11 mouse cellular contexts compared by ENCODE assay signal in the genomic region with DNA sequence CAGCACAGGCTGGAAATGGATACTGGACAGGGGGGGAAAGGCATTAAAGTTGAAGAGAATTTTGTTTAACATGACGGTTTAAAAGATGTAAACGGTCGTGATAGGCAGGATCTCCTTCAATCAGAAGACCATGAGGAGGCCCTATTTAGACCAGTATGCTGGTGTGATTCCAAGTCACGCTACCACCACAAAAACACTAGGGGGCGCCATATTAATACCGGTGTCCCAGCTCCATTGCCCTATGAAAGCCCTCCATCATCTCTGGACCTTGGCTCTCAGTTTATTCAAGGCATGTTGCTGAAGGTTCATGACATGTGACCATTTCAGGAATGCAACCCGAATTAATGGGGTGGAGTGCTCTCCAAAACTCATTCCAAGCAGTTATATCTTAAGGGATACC.
A peak's percentile ranks its signal among the peaks of the same experiment; 100 is the strongest.
DNase-seq lines count a peak whose midpoint lies in the region; ATAC-seq and TF ChIP-seq lines count a peak whose summit lies in the region.
"Had no signal": no experiment of that assay in that cellular context is flagged by ENCODE, and none has a peak within 500 bp of the region (broad histone marks: within the 10 kb centered on the region; RNA-seq: fewer than 3 reads in every experiment).

No protein-coding gene starts in this region.

- TF ChIP-seq POLR2A in cerebellum, adult 2 months (IDR thresholded peaks at IDR 0.05; ENCODE audit: borderline replicate concordance, insufficient read depth, low read length): no peak

- H3K36me3 ChIP-seq in neural tube, embryonic 11.5 days (ENCODE audit: control insufficient read depth, insufficient read depth, low read length): no peaks in the 10 kb centered on the region
- H3K36me3 ChIP-seq: G1E; heart, embryonic 13.5 days had no signal

- H3K27me3 ChIP-seq in cerebellum, adult 2 months (ENCODE audit: control insufficient read depth, insufficient read depth, low read length): no peaks in the 10 kb centered on the region; the same call in 1 of the 2 replicates
- H3K27me3 ChIP-seq in neural tube, embryonic 11.5 days (ENCODE audit: control insufficient read depth, insufficient read depth, low read length): no peaks in the 10 kb centered on the region

- no peak overlapping the region for H3K9ac ChIP-seq in neural tube, embryonic 11.5 days (ENCODE audit: low read length)
- H3K9ac ChIP-seq: heart, embryonic 13.5 days had no signal

- ATAC-seq in neural tube, embryonic 11.5 days (ENCODE audit: insufficient read depth, low FRiP score, low TSS enrichment): no peak

- intact Hi-C loops in gastrocnemius, postnatal 14 days (cut with DNase I; ENCODE audit: low total_unique reads): loop anchor here (5.0 kb wide), 1 partner anchor 338 kb away; no protein-coding TSS in a partner anchor

- no peak overlapping the region for H3K27ac ChIP-seq in cerebellum, adult 2 months (ENCODE audit: insufficient read depth, low read length)
- H3K27ac ChIP-seq in neural tube, embryonic 11.5 days (ENCODE audit: low read depth, low read length): no peak overlapping the region
- H3K27ac ChIP-seq: heart, embryonic 13.5 days had no signal

- peak; percentile 10 to 27 for DNase-seq in cerebellum, postnatal 14 days
- DNase-seq in cerebellum, adult 2 months: no peak
- DNase-seq in urinary bladder, postnatal 25 days (ENCODE audit: low spot score): peak; percentile 45
- DNase-seq in urinary bladder, adult 2 months (ENCODE audit: low spot score): no peak
- peak; percentile 48 for DNase-seq in gastrocnemius, postnatal 14 days
- DNase-seq in layer of hippocampus, adult 9-11 months: peak; percentile 45
- peak; percentile 10 for DNase-seq in neural tube, embryonic 11.5 days (ENCODE audit: low spot score)
- DNase-seq in right cerebral cortex, postnatal 10 days (ENCODE audit: low spot score in 2 of 2): no peak

- no peak overlapping the region for H3K4me2 ChIP-seq in neural tube, embryonic 11.5 days (ENCODE audit: low read depth)
- H3K4me2 ChIP-seq: heart, embryonic 13.5 days had no signal

- no peaks in the 10 kb centered on the region for H3K4me1 ChIP-seq in cerebellum, adult 2 months (ENCODE audit: control insufficient read depth, insufficient read depth, low read length)
- peaks cover 8% of the 10 kb centered on the region; the same call in 1 of the 2 replicates for H3K4me1 ChIP-seq in neural tube, embryonic 11.5 days (ENCODE audit: control insufficient read depth, insufficient read depth, low read length)

- H3K4me3 ChIP-seq in cerebellum, adult 2 months (replicated peaks; ENCODE audit: insufficient read depth, low read depth, low read length): no peak overlapping the region
- no peak overlapping the region for H3K4me3 ChIP-seq in neural tube, embryonic 11.5 days (ENCODE audit: low read depth, low read length)
- H3K4me3 ChIP-seq: heart, embryonic 13.5 days; megakaryocyte, embryonic 14.5 days had no signal

- TF ChIP-seq CTCF in cerebellum, adult 2 months (IDR thresholded peaks at IDR 0.05; ENCODE audit: borderline replicate concordance, insufficient read depth, low read depth, low read length): no peak

- H3K9me3 ChIP-seq in neural tube, embryonic 11.5 days (ENCODE audit: control insufficient read depth, low read length): no peaks in the 10 kb centered on the region
- H3K9me3 ChIP-seq: heart, embryonic 13.5 days; megakaryocyte, embryonic 14.5 days had no signal

- WGBS in cerebellum, adult 2 months: 37% methylated on average over 7 of the region's 7 CpGs
- WGBS in neural tube, embryonic 11.5 days: 41% methylated on average over 7 of the region's 7 CpGs

Comparison
In these comparisons a context has a peak if more than half of its experiments do, and no peak if none do; other contexts are left out.
1. DNase-seq: peak in cerebellum, postnatal 14 days (2 of 2), urinary bladder, postnatal 25 days (single experiment), gastrocnemius, postnatal 14 days (single experiment), layer of hippocampus, adult 9-11 months (single experiment) and neural tube, embryonic 11.5 days (single experiment); none in cerebellum, adult 2 months (0 of 2), urinary bladder, adult 2 months (single experiment) and right cerebral cortex, postnatal 10 days (0 of 2).